Mouse (Mus musculus) splenic B cell, adult 2 months (primary cell): ENCODE measurements at regions not wholly inside any gene's neighbourhood (a gene's known extent, or its start where the extent isn't known, plus 50 kb on each side); places are given as distances from the start of the nearest gene placed in this dataset.

ENCODE experiments used
- DNase-seq: peaks from one replicate; pipeline ENCODE4 v3.0.0-alpha.2; 2011; ENCODE audit warnings: low read depth, low spot score
- H3K27me3 ChIP-seq: 2 replicates; pipeline ENCODE4 v1.6.1; 2012; ENCODE audit warnings: mild to moderate bottlenecking, low read length, moderate library complexity, mixed read lengths; ENCODE audit not compliant: control insufficient read depth, poor library complexity, insufficient read depth, severe bottlenecking
- H3K36me3 ChIP-seq: 2 replicates; pipeline ENCODE4 v1.6.1; 2012; ENCODE audit warnings: mild to moderate bottlenecking, low read length, moderate library complexity, mixed read lengths; ENCODE audit not compliant: control insufficient read depth, poor library complexity, insufficient read depth, severe bottlenecking

GRCm38 (mm10) chr6:126384210-126385012, 150.8 kb downstream of the Kcna5 start:
- H3K36me3 ChIP-seq: no peaks in the 10 kb centered on the region
- DNase-seq: no peak
- H3K27me3 ChIP-seq: no peaks in the 10 kb centered on the region

GRCm38 (mm10) chr6:126377216-126377615, 158.0 kb downstream of the Kcna5 start:
- H3K36me3 ChIP-seq: no peaks in the 10 kb centered on the region
- no peak for DNase-seq
- H3K27me3 ChIP-seq: no peaks in the 10 kb centered on the region

GRCm38 (mm10) chr6:126374970-126375620, 160.1 kb downstream of the Kcna5 start:
- Histone ChIP-seq H3K36me3 (no peaks in the 10 kb centered on the region), H3K27me3 (no peaks in the 10 kb centered on the region)
- DNase-seq: no peak

DNA sequence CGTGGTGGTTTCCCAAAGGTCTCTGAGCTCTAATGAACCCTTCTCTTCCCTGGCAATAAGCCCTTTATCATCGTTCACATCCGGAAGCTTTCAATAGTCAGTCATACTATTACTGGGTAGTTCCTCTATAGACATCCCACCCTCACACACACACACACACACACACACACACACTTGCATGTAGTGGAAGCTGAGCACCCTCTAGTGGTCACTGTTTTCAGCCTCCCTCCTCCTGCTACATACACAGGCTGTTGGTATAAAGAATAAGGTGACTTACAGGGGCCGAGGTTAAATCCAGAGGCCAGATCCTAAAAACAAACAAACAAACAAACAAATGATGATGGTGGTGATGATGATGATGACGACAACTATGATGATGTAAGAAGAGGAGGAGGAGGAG, 163.2 kb downstream of the Kcna5 start:
- no peaks in the 10 kb centered on the region for H3K36me3 ChIP-seq
- peak; percentile 6 for DNase-seq
- no peaks in the 10 kb centered on the region for H3K27me3 ChIP-seq

- DNase-seq: no peak
- no peaks in the 10 kb centered on the region for H3K27me3 ChIP-seq
- no peaks in the 10 kb centered on the region for H3K36me3 ChIP-seq
These were observed 163.7 kb downstream of the Kcna5 start for GRCm38 (mm10) chr6:126371489-126371888.

DNA sequence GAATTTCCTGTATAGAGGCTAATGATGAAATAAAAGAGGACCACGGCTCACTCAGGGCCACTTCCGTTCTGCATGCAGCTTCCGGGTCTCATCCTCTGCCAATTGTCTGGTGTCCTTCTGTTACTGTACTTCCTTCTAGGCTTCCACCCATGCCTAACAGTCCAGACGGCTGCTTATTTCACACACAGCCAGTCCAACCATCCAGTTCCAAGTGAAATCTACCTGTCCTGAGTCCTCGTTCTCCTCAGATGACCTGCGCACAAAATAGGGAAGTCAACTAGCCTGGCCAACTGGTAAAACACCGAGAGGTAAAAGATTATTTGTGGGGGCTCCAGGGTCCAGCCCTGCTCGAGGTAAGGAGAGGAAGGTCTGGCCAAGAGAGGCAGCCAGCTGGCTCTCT, 169.7 kb downstream of the Kcna5 start:
- no peaks in the 10 kb centered on the region for H3K27me3 ChIP-seq
- DNase-seq: no peak
- no peaks in the 10 kb centered on the region for H3K36me3 ChIP-seq

DNA sequence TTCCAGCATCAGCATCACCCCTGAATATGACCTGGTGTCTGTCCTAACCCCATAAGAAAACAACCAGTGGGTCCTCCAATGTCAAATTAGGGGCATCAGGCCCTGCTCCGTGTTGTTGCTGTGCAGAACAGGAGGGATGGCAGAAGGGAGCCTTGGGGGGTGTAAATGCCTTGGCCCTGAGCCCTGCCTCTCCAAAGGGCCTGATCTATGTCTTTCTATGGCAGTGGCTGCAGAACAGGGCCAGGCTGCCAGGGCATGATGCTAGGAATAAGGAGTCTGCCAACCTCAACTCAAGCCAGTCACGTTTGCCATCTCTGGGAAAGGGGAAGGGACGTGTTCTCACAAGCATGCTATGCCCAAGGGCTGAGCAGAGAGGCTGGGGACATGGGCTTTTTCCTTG, 172.9 kb downstream of the Kcna5 start:
- no peaks in the 10 kb centered on the region for H3K36me3 ChIP-seq
- DNase-seq: no peak
- no peaks in the 10 kb centered on the region for H3K27me3 ChIP-seq

DNA sequence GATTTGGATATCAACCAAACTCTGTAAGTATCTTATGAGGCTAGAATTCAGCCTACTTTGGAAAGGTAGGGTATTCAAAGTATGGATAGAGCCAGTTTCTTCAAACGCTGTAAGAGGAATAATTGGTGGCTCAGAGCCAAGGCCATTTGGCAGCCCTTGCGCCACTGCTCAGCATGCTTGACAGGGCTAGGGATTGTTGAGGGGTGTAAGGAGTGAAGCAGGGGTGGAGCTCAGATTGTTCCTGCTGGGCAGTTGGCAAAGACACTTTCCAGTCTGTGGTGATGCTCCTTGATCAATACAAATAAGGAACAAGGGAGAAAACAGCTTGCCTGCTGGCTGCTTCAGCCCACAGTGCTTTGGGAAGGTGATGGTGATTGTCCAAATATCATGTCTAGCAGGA, 181.9 kb downstream of the Kcna5 start:
- DNase-seq: no peak
- H3K27me3 ChIP-seq: no peaks in the 10 kb centered on the region

DNA sequence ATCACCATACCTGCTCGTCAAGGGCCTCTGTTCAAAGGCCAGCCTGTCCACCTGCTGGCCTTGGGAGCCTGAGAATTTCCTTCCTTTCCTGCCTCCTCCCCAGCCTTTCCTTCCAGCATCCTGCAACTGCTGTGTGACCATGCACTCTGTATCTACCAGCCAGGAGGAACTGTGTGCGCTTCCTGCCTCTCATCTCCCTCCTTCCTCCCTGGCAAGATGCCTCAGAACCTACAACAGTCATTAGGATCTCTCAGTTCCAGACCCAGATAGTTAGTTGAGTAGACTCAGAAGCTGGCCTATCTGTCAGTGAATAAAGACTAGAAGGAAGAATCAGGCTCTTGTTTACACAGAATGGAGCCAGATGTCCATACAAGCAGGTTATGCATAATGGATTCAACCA, 183.8 kb upstream of the Ntf3 start:
- no peak for DNase-seq
- Histone ChIP-seq H3K27me3 (no peaks in the 10 kb centered on the region), H3K36me3 (no peaks in the 10 kb centered on the region)

More for the DNA sequence above, 181.9 kb downstream of the Kcna5 start:
- no peaks in the 10 kb centered on the region for H3K36me3 ChIP-seq

DNA sequence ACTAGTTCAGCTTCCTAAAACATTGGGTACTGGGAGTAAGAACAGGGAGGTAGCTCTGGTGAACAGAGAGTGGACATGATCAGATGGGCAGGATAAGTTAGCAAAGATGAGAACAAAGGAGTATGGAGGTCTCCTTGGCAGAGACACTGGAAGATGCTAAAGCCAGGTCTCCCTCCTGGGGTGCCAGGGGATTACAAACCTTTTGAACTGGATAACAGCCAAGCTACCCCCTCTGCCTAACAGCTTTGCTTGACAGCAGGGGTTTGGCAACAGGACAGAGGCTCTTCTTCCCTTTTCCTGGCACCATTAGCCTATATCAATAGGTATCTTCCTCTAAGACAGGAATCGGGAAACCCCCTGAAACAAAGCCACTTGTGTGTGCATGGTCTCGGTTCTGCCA, 183.2 kb upstream of the Ntf3 start:
- DNase-seq: no peak
- no peaks in the 10 kb centered on the region for H3K36me3 ChIP-seq
- no peaks in the 10 kb centered on the region for H3K27me3 ChIP-seq

DNA sequence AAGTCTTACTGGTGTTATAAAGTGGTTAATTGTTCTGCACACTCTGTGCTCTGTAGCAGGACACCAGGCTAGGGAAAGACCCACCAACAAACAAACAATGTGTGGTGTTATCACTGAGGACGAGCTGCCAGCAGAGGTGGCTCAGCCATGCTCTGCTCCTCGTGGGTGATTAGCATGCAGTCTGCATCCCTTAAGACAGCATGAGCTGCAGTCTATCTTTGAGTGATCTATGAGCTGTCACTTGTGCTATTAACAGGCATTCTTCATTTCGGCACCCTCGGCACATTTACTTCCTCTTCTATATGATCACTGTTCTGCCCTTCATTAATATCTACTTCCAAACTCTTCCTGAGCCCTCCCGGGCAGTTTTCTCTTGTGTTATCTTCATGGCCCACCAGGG, 178.5 kb upstream of the Ntf3 start:
- no peak for DNase-seq
- Histone ChIP-seq H3K36me3 (no peaks in the 10 kb centered on the region), H3K27me3 (no peaks in the 10 kb centered on the region)

DNA sequence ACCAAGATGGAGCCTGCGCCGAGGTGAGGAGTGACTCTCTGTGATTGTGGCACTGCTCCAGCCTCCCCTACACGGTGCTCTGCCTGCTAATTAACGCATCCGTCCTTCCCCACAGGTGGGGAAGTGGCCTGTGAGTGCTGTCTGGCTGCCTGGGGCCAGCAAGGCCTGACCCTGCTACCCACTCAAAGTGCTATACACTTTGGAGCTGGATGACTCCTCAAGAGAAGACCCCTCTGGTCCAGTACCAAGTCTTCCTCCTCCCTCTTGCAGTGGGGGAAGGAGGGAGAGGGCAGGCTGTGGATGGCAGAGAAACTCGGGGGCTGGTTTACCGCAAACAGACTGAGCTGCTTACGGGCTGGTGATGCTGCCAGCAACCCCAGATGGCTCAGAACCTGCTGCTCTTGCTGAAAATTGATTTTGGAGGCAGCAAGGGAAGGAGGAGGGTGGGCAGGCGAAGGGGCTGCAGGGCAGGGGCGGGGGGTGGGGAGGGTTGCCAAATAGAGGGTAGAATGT, 173.4 kb upstream of the Ntf3 start:
- no peak for DNase-seq
- H3K36me3 ChIP-seq: no peaks in the 10 kb centered on the region
- H3K27me3 ChIP-seq: no peaks in the 10 kb centered on the region

DNA sequence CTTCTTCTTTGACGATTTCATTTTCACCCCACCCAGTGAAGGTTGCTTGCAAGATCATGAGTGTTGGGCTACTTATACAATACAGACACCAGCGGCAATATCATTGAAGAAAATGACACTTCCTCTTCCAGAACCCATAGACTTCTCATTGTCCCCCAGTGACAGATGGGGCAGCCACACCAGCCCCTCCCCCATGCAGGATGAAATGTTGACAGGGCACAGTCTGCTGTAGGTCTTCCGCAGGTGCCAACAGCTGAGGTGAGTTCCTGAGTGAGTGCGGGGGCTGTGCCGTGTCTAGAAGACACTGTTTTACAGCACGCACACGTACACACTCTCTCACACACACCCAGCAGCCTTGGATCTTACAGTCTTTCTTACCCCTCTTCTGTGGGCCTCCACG, 171.0 kb upstream of the Ntf3 start:
- no peaks in the 10 kb centered on the region for H3K27me3 ChIP-seq
- DNase-seq: no peak
- no peaks in the 10 kb centered on the region for H3K36me3 ChIP-seq

- H3K36me3 ChIP-seq: no peaks in the 10 kb centered on the region
- no peak for DNase-seq
- H3K27me3 ChIP-seq: no peaks in the 10 kb centered on the region
These were observed 167.5 kb upstream of the Ntf3 start for GRCm38 (mm10) chr6:126334258-126334657.

DNA sequence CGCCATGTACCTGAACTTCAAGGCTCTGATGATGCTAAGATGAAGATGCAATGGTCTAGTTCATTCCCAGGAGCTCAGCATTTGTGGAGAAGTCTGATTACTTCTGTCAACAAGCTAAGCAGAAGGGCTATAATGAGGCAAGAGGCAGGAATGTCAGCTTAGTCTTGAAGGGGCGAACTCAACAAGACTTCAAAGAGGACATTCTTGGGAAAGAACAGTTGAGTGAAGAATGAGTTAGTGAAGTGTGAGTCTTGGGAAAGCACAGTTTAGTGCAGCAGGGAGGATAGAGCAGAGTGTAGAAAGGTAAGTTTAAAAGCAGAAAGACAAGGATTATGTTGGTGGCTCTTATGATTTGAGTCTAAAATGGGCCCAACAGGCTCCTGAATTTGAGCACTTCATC, 160.5 kb upstream of the Ntf3 start:
- DNase-seq: no peak
- H3K36me3 ChIP-seq: no peaks in the 10 kb centered on the region
- H3K27me3 ChIP-seq: no peaks in the 10 kb centered on the region
